Mouse (Mus musculus): Measurements from ENCODE around the gene Lrrc36.

- TF ChIP-seq CTCF (IDR thresholded peaks at IDR 0.05 in 2 of 3, conservative IDR thresholded peaks at IDR 0.05 in 1 of 3; ENCODE audit: control insufficient read depth in 1 of 3, insufficient read depth in 1 of 3, low read depth in 2 of 3, low read length in 3 of 3, poor library complexity in 1 of 3, severe bottlenecking in 1 of 3) (no peak), POLR2A (IDR thresholded peaks at IDR 0.05; ENCODE audit: control insufficient read depth in 1 of 2, insufficient read depth in 1 of 2, low read depth in 1 of 2, low read length in 2 of 2, poor library complexity in 1 of 2) (no peak), NRF1 (IDR thresholded peaks at IDR 0.05; ENCODE audit: insufficient read depth, low read depth, low read length, poor library complexity, severe bottlenecking) (no peak), TBP (IDR thresholded peaks at IDR 0.05; ENCODE audit: low read depth, low read length) (no peak), EP300 (IDR thresholded peaks at IDR 0.05; ENCODE audit: low read depth in 1 of 2, low read length in 2 of 2) (no peak), POLR2AphosphoS5 (IDR thresholded peaks at IDR 0.05; ENCODE audit: borderline replicate concordance, low read depth, low read length) (no peak), MAFK (IDR thresholded peaks at IDR 0.05; ENCODE audit: borderline replicate concordance, low read depth, low read length) (no peak), ELF1 (IDR thresholded peaks at IDR 0.05; ENCODE audit: low read depth, low read length) (no peak)
Measured at GRCm38 (mm10) chr8:105403467-105403866, 9.9 kb upstream of the Lrrc36 start.
